Mouse (Mus musculus) intestine, embryonic 16.5 days (tissue): ENCODE measurements around the gene Mbd3. TPM values are rescaled to one million over a fixed set of nuclear protein-coding genes. Genes with fewer than 3 reads are reported as not detected.
"Not testable (repeated sequence)": the region's sequence is repeated elsewhere in the genome, so short reads cannot be mapped to it uniquely, and the experiment has no call there.

Experiments
- ATAC-seq: fragments of 200-750 bp; cut with Nextera tagmentation; 2 replicates; pipeline ENCODE4 v1.8.0; 2017; ENCODE audit warnings: moderate TSS enrichment, moderate library complexity
- H3K27ac ChIP-seq: fragments of 300-500 bp; sonication (generic); 2 replicates; pipeline ENCODE4 v1.5.1; 2014; ENCODE audit warnings: mild to moderate bottlenecking, low read length
- H3K27me3 ChIP-seq: fragments of 300-500 bp; sonication (generic); replicated peaks from 2 replicates; pipeline ENCODE4 v1.6.1; 2014; ENCODE audit warnings: low read length, control low read depth, mixed read lengths; ENCODE audit not compliant: control insufficient read depth, insufficient read depth
- H3K36me3 ChIP-seq: fragments of 300-500 bp; sonication (generic); 2 replicates; pipeline ENCODE4 v1.6.1; 2014; ENCODE audit warnings: low read length, control low read depth; ENCODE audit not compliant: control insufficient read depth, insufficient read depth
- H3K4me1 ChIP-seq: fragments of 300-500 bp; sonication (generic); 2 replicates; pipeline ENCODE4 v1.6.1; 2014; ENCODE audit warnings: low read length, control low read depth, mixed read lengths; ENCODE audit not compliant: control insufficient read depth, insufficient read depth
- H3K4me2 ChIP-seq: fragments of 300-500 bp; sonication (generic); 2 replicates; pipeline ENCODE4 v1.6.1; 2014; ENCODE audit warnings: low read depth, low read length, control low read depth
- H3K4me3 ChIP-seq: fragments of 300-500 bp; sonication (generic); 2 replicates; pipeline ENCODE4 v1.5.1; 2014; ENCODE audit warnings: mild to moderate bottlenecking, low read length
- H3K9ac ChIP-seq: fragments of 300-500 bp; sonication (generic); 2 replicates; pipeline ENCODE4 v1.6.1; 2014; ENCODE audit warnings: low read depth, low read length
- H3K9me3 ChIP-seq: fragments of 300-500 bp; sonication (generic); 2 replicates; pipeline ENCODE4 v1.6.1; 2016; ENCODE audit warnings: low read length, control low read depth; ENCODE audit not compliant: control insufficient read depth
- WGBS: fragments of 180-500 bp; shearing (Covaris S2); extraction: QIAGEN DNeasy Blood & Tissue Kit; methylation state at CpG from one replicate; pipeline ENCODE4 v1.1.7; 2014; 5-methylcytosine and 5-hydroxymethylcytosine counted together
- polyA plus RNA-seq: library from polyadenylated mRNA; unstranded; fragments of >200 nt; fragmentation: Nextera tagmentation; extraction: Ambion mirVana; gene quantifications from 2 replicates; pipeline ENCODE4 v1.2.1, GENCODE M21; 2015

Gene Mbd3
- polyA plus RNA-seq, 1 experiment from 2014 or later: 144 TPM

- WGBS: 69% methylated on average over 8 of the region's 8 CpGs
- Histone ChIP-seq H3K27me3 (peaks cover 32% of the 10 kb centered on the region), H3K4me2 (no peak overlapping the region), H3K9ac (no peak overlapping the region), H3K36me3 (no peaks in the 10 kb centered on the region), H3K4me3 (no peak overlapping the region), H3K27ac (no peak overlapping the region), H3K4me1 (peaks cover 24% of the 10 kb centered on the region), H3K9me3 (no peaks in the 10 kb centered on the region)
- no peak for ATAC-seq
These were observed 46.6 kb downstream of the Mbd3 start for GRCm38 (mm10) chr10:80352727-80353126.

- peaks cover 24% of the 10 kb centered on the region for H3K27me3 ChIP-seq
- 0 out of 2 replicates have a peak, but pooled peaks have one; percentile 12 for ATAC-seq
These were observed 47.5 kb downstream of the Mbd3 start for GRCm38 (mm10) chr10:80351896-80352295.

DNA sequence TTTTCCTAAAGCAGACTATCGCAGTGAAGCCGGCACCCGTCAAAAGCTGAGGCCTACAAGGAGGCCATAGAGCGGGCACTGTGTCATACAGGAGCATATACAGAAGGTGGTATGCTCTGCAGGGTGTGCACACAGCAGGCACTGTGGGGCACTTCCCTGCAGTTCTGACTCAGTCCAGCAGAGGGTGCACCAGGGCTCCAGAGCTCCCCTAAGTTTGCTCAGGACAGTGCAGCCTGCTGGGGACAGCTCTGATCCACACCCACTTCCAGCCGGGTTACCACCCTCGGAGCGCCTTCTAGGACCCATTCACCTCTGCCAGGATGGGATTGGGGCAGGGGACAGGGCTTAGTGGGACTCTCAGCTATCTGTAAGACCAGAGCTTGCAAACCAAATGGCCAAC is 49.1 kb downstream of the Mbd3 start:
- peak; percentile 77 for ATAC-seq
- H3K27me3 ChIP-seq: peaks cover 13% of the 10 kb centered on the region

More at GRCm38 (mm10) chr10:80351896-80352295, 47.5 kb downstream of the Mbd3 start:
- no peak overlapping the region for H3K9ac ChIP-seq
- H3K4me1 ChIP-seq: peaks cover 26% of the 10 kb centered on the region
- H3K9me3 ChIP-seq: no peaks in the 10 kb centered on the region
- no peak overlapping the region for H3K4me2 ChIP-seq
- H3K4me3 ChIP-seq: no peak overlapping the region
- 22% methylated on average over 11 of the region's 11 CpGs for WGBS
- H3K36me3 ChIP-seq: no peaks in the 10 kb centered on the region
- no peak overlapping the region for H3K27ac ChIP-seq

GRCm38 (mm10) chr10:80348981-80349380 is 50.4 kb downstream of the Mbd3 start:
- Histone ChIP-seq H3K9ac (peak overlapping the region; percentile 73), H3K4me2 (peak overlapping the region; percentile 68), H3K36me3 (no peaks in the 10 kb centered on the region), H3K4me1 (peaks cover 35% of the 10 kb centered on the region), H3K27me3 (peaks cover 15% of the 10 kb centered on the region), H3K9me3 (no peaks in the 10 kb centered on the region), H3K27ac (no peak overlapping the region), H3K4me3 (peak overlapping the region; percentile 57)
- ATAC-seq: no peak
- 19% methylated on average over 26 of the region's 26 CpGs for WGBS

More for the DNA sequence above, 49.1 kb downstream of the Mbd3 start:
- H3K27ac ChIP-seq: no peak overlapping the region
- H3K36me3 ChIP-seq: no peaks in the 10 kb centered on the region
- H3K4me2 ChIP-seq: no peak overlapping the region
- peaks cover 24% of the 10 kb centered on the region for H3K4me1 ChIP-seq
- no peak overlapping the region for H3K4me3 ChIP-seq
- H3K9ac ChIP-seq: no peak overlapping the region
- WGBS: 9% methylated on average over 7 of the region's 7 CpGs
- no peaks in the 10 kb centered on the region for H3K9me3 ChIP-seq

GRCm38 (mm10) chr10:80348244-80348781 is 51.0 kb downstream of the Mbd3 start, which contains the start of gene Adamtsl5:
TSS of gene Adamtsl5 (minus strand) at chr10:80348412.
- Histone ChIP-seq H3K4me2 (peak within 1 kb of the TSS; percentile 68), H3K9ac (peak within 1 kb of the TSS; percentile 73), H3K27ac (peak within 1 kb of the TSS; percentile 33; the same call in 1 of the 2 replicates), H3K4me1 (peaks cover 41% of the 10 kb centered on the region), H3K27me3 (peaks cover 15% of the 10 kb centered on the region), H3K36me3 (no peaks in the 10 kb centered on the region), H3K9me3 (no peaks in the 10 kb centered on the region), H3K4me3 (peak within 1 kb of the TSS; percentile 57)
- 1% methylated on average over 42 of the region's 42 CpGs for WGBS
- peak; percentile 48 for ATAC-seq

- H3K27me3 ChIP-seq: peaks cover 18% of the 10 kb centered on the region
- no peaks in the 10 kb centered on the region for H3K9me3 ChIP-seq
- H3K9ac ChIP-seq: peak overlapping the region; percentile 73
- H3K4me2 ChIP-seq: peak overlapping the region; percentile 68
- no peaks in the 10 kb centered on the region for H3K36me3 ChIP-seq
- H3K4me1 ChIP-seq: peaks cover 49% of the 10 kb centered on the region
- H3K4me3 ChIP-seq: peak overlapping the region; percentile 57
- 14% methylated on average over 17 of the region's 17 CpGs for WGBS
- no peak for ATAC-seq
- H3K27ac ChIP-seq: no peak overlapping the region; the same call in 1 of the 2 replicates
These were observed 51.8 kb downstream of the Mbd3 start for GRCm38 (mm10) chr10:80347514-80347967.

DNA sequence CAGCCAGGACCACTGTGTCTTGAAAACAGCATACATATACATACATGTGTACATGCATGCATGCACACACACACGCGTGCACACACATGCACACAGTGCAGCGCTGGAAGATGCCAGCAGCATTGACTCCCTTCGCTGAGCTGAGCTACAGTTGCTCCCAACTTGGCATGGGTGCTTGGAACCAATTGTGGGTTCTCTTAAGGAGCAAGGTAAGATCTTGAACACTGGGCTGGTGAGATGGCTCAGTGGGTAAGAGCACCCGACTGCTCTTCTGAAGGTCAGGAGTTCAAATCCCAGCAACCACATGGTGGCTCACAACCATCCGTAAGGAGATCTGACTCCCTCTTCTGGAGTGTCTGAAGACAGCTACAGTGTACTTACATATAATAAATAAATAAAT is 53.4 kb downstream of the Mbd3 start:
- H3K36me3 ChIP-seq, ATAC-seq, H3K4me3 ChIP-seq, H3K4me2 ChIP-seq, H3K9me3 ChIP-seq, H3K27ac ChIP-seq, H3K9ac ChIP-seq: not testable (repeated sequence)
- Histone ChIP-seq H3K4me1 (peaks cover 64% of the 10 kb centered on the region), H3K27me3 (peaks cover 34% of the 10 kb centered on the region)
- 80% methylated on average over 5 of the region's 6 CpGs for WGBS

DNA sequence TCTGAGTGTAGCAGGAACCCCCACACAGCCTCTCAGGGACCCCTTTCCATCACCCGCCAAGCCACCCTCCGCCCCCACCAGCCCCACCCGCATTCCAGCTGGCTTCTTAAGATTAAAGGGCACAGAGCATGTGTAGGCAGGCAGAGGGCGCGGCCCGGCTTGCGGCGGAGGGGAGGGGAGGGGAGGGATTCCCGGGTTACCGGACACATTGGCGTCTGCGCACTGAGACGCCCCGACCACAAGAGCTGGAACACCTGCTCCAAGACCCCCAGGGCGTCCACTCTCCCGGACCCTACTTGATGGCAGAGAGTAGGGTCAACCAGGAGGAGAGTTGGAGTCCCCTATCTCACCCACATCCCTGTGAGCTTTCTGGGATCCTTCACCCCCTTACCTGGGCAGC is 54.2 kb downstream of the Mbd3 start:
- 6% methylated on average over 16 of the region's 16 CpGs for WGBS
- Histone ChIP-seq H3K36me3 (no peaks in the 10 kb centered on the region), H3K27me3 (peaks cover 36% of the 10 kb centered on the region), H3K4me3 (peak overlapping the region; percentile 31), H3K9ac (peak overlapping the region; percentile 42), H3K27ac (peak overlapping the region; percentile 82), H3K4me1 (peaks cover 64% of the 10 kb centered on the region), H3K9me3 (no peaks in the 10 kb centered on the region), H3K4me2 (peak overlapping the region; percentile 71)
- ATAC-seq: peak; percentile 14; the same call in 1 of the 2 replicates

- Histone ChIP-seq H3K4me1 (peaks cover 64% of the 10 kb centered on the region), H3K27ac (peak overlapping the region; percentile 82)
- 27% methylated on average over 9 of the region's 9 CpGs for WGBS
These were observed 55.2 kb downstream of the Mbd3 start for GRCm38 (mm10) chr10:80344131-80344661.

More at GRCm38 (mm10) chr10:80344131-80344661, 55.2 kb downstream of the Mbd3 start:
- Histone ChIP-seq H3K4me3 (peak overlapping the region; percentile 2; the same call in 1 of the 2 replicates), H3K9me3 (no peaks in the 10 kb centered on the region), H3K4me2 (peak overlapping the region; percentile 71; the same call in 1 of the 2 replicates), H3K36me3 (no peaks in the 10 kb centered on the region), H3K27me3 (peaks cover 36% of the 10 kb centered on the region), H3K9ac (peak overlapping the region; percentile 48; the same call in 1 of the 2 replicates)
- ATAC-seq: peak; percentile 24
